Comparison of ENCODE assay signal across 1 mouse cellular context in the genomic region with DNA sequence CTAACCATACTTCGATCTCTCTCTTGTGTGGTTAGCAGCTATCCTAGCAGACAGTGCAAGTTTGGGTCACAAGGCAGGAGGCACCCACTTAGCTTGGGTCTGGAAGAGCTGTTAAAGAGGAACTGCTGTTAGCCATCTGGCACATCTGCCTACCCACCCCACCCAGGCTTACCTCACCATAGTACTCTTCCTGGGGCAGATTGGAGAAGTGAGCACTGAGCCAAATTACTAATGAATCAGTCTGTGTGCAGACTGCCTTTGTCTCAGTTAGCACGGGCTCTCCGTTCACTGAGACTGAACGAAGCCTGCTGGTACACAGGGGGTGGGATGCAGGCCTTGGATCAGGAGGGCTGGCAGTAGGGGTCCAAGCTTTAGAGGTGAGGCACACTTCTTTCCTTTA.
TF ChIP-seq lines count a peak whose summit lies in the region.

No protein-coding gene starts in this region.

TF ChIP-seq in CH12.LX, 34 proteins besides CTCF, POLR2A, EP300 and RAD21 (continued from another document):
- TF ChIP-seq ELF1 (IDR thresholded peaks at IDR 0.05; ENCODE audit: low read depth, low read length) (no peak; the same call in 1 of the 2 replicates), MAZ (IDR thresholded peaks at IDR 0.05; ENCODE audit: low read depth, low read length) (no peak), ZC3H11A (IDR thresholded peaks at IDR 0.05; ENCODE audit: low read depth, low read length) (no peak), SMC3 (IDR thresholded peaks at IDR 0.05; ENCODE audit: low read depth, low read length) (no peak), USF1 (IDR thresholded peaks at IDR 0.05; ENCODE audit: low read depth, low read length) (no peak), TBP (conservative IDR thresholded peaks at IDR 0.05; ENCODE audit: low read depth, low read length) (peak; percentile 44; the same call in 1 of the 2 replicates), TCF12 (IDR thresholded peaks at IDR 0.05; ENCODE audit: low read depth, low read length) (peak; percentile 79), ZNF384 (IDR thresholded peaks at IDR 0.05; ENCODE audit: low read depth, low read length) (no peak), MAX (IDR thresholded peaks at IDR 0.05; ENCODE audit: low read length) (peak; percentile 33; the same call in 1 of the 2 replicates), RCOR1 (conservative IDR thresholded peaks at IDR 0.05; ENCODE audit: low read depth, low read length) (no peak), JUN (IDR thresholded peaks at IDR 0.05; ENCODE audit: insufficient read depth, low read depth, low read length) (no peak; the same call in 1 of the 2 replicates), ETS1 (conservative IDR thresholded peaks at IDR 0.05; ENCODE audit: low read depth, low read length) (peak; percentile 38), ZKSCAN1 (IDR thresholded peaks at IDR 0.05; ENCODE audit: borderline replicate concordance, low read depth, low read length) (no peak), IRF4 (IDR thresholded peaks at IDR 0.05; ENCODE audit: low read depth, low read length) (peak; percentile 84), JUND (conservative IDR thresholded peaks at IDR 0.05; ENCODE audit: low read depth, low read length) (no peak), POLR2AphosphoS2 (IDR thresholded peaks at IDR 0.05; ENCODE audit: low read depth, low read length) (no peak), GABPA (IDR thresholded peaks at IDR 0.05; ENCODE audit: insufficient replicate concordance, low read depth, low read length) (no peak), MAFK (IDR thresholded peaks at IDR 0.05; ENCODE audit: insufficient replicate concordance, low read length) (no peak)
